Mouse (Mus musculus) cerebellum, adult 8-10 months (tissue): ENCODE measurements at regions not wholly inside any gene's neighbourhood (a gene's known extent, or its start where the extent isn't known, plus 50 kb on each side); places are given as distances from the start of the nearest gene placed in this dataset.
A peak's percentile ranks its signal among the peaks of the same experiment; 100 is the strongest.

ENCODE experiments used
- DNase-seq: peaks from one replicate; pipeline ENCODE4 v3.0.0; 2022

- DNase-seq = no peak
Measured at GRCm38 (mm10) chr6:36058206-36058605, 329.7 kb upstream of the Chrm2 start.

- no peak for DNase-seq
Measured at GRCm38 (mm10) chr6:36060411-36060810, 327.5 kb upstream of the Chrm2 start.

GRCm38 (mm10) chr6:36064919-36065318 is 323.0 kb upstream of the Chrm2 start:
- no peak for DNase-seq

- DNase-seq = no peak
Measured at GRCm38 (mm10) chr6:36068690-36069089, 319.2 kb upstream of the Chrm2 start.

GRCm38 (mm10) chr6:36079559-36079958 is 308.3 kb upstream of the Chrm2 start:
- DNase-seq = no peak

GRCm38 (mm10) chr6:36093584-36093983 is 294.3 kb upstream of the Chrm2 start:
- no peak for DNase-seq

GRCm38 (mm10) chr6:36094075-36094474 is 293.8 kb upstream of the Chrm2 start:
- DNase-seq = no peak

- DNase-seq = no peak
Measured at GRCm38 (mm10) chr6:36097391-36097790, 290.5 kb upstream of the Chrm2 start.

GRCm38 (mm10) chr6:36098179-36098578 is 289.7 kb upstream of the Chrm2 start:
- no peak for DNase-seq

GRCm38 (mm10) chr6:36108830-36109229 is 279.1 kb upstream of the Chrm2 start:
- no peak for DNase-seq

GRCm38 (mm10) chr6:36137223-36137622 is 250.7 kb upstream of the Chrm2 start:
- DNase-seq = no peak

GRCm38 (mm10) chr6:36147267-36147666 is 240.6 kb upstream of the Chrm2 start:
- no peak for DNase-seq

- no peak for DNase-seq
Measured at GRCm38 (mm10) chr6:36174514-36174913, 213.4 kb upstream of the Chrm2 start.

- DNase-seq = no peak
Measured at GRCm38 (mm10) chr6:36175112-36175511, 212.8 kb upstream of the Chrm2 start.

GRCm38 (mm10) chr6:36179895-36180294 is 208.0 kb upstream of the Chrm2 start:
- DNase-seq = no peak

- DNase-seq = no peak
Measured at GRCm38 (mm10) chr6:36182698-36183097, 205.2 kb upstream of the Chrm2 start.

GRCm38 (mm10) chr6:36206666-36207065 is 181.2 kb upstream of the Chrm2 start:
- DNase-seq = no peak

GRCm38 (mm10) chr6:36221308-36221707 is 166.6 kb upstream of the Chrm2 start:
- no peak for DNase-seq

- DNase-seq = no peak
Measured at GRCm38 (mm10) chr6:36234438-36234837, 153.4 kb upstream of the Chrm2 start.

- DNase-seq = no peak
Measured at GRCm38 (mm10) chr6:36247027-36247426, 140.9 kb upstream of the Chrm2 start.

- no peak for DNase-seq
Measured at GRCm38 (mm10) chr6:36248219-36248618, 139.7 kb upstream of the Chrm2 start.

- peak; percentile 2 for DNase-seq
Measured at GRCm38 (mm10) chr6:36249047-36249446, 138.8 kb upstream of the Chrm2 start.

- no peak for DNase-seq
Measured at GRCm38 (mm10) chr6:36266717-36267402, 121.0 kb upstream of the Chrm2 start.

- no peak for DNase-seq
Measured at GRCm38 (mm10) chr6:36286664-36287063, 101.2 kb upstream of the Chrm2 start.

- no peak for DNase-seq
Measured at GRCm38 (mm10) chr6:36313586-36313985, 74.3 kb upstream of the Chrm2 start.
